Mouse (Mus musculus) bone marrow macrophage, adult 2 months (primary cell): ENCODE results near the gene Zfp385a.

Experiments
- CTCF ChIP-seq: IDR thresholded peaks from 2 replicates; pipeline ENCODE4 v1.5.1; 2012; ENCODE audit warnings: low read depth, mild to moderate bottlenecking, low read length, moderate library complexity
- POLR2A ChIP-seq: IDR thresholded peaks from 2 replicates; pipeline ENCODE4 v1.6.1; 2012; ENCODE audit warnings: mild to moderate bottlenecking, low read depth, low read length, borderline replicate concordance

DNA sequence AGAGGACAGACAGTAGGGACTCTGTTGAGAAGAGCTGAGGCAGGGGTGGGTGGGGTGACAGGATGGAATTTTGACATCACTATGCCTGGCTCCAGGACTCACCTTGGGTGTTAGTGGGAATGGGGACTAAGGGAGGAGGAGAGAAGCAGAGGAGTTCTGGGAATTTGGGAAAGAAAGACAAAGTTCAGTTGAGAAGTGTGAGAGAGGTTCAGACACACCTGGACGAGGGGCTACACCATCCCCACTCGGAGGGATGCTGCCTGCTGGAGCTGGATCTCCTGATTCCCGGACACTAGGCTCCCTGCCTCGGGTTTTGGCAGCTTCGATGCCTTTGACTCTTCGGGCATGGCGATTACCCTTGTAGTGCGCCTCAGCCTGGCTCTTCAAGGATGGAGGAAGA is 22.2 kb downstream of the Zfp385a start:
- no peak for TF ChIP-seq POLR2A
- TF ChIP-seq CTCF = 0 out of 2 replicates have a peak, but pooled peaks have one; percentile 7
